Mouse (Mus musculus) E14TG2a.4 (cell line): ENCODE measurements around the gene Fbxw24.

Source experiments
- CTCF ChIP-seq: conservative IDR thresholded peaks from 2 replicates; pipeline ENCODE4 v1.5.1; 2014; ENCODE audit warnings: low read length
- NANOG ChIP-seq: IDR thresholded peaks from 2 replicates; pipeline ENCODE4 v1.6.1; 2014; ENCODE audit warnings: borderline replicate concordance, low read length, mixed read lengths
- POU5F1 ChIP-seq: IDR thresholded peaks from 2 replicates; pipeline ENCODE4 v1.6.1; 2014; ENCODE audit warnings: low read length, borderline replicate concordance

- TF ChIP-seq CTCF: no peak
- no peak for TF ChIP-seq NANOG
- TF ChIP-seq POU5F1: no peak
These were observed 31.0 kb downstream of the Fbxw24 start for GRCm38 (mm10) chr9:109594866-109595265.
